Mouse (Mus musculus): ENCODE measurements around the gene Gm13889. TPM values are rescaled to one million over a fixed set of nuclear protein-coding genes. Genes with fewer than 3 reads are reported as not detected.

Gene Gm13889
- 1.5 and 1.6 TPM in 2 replicates for polyA plus RNA-seq (2016; fragmentation: Nextera tagmentation; extraction: Ambion mirVana)

DNA sequence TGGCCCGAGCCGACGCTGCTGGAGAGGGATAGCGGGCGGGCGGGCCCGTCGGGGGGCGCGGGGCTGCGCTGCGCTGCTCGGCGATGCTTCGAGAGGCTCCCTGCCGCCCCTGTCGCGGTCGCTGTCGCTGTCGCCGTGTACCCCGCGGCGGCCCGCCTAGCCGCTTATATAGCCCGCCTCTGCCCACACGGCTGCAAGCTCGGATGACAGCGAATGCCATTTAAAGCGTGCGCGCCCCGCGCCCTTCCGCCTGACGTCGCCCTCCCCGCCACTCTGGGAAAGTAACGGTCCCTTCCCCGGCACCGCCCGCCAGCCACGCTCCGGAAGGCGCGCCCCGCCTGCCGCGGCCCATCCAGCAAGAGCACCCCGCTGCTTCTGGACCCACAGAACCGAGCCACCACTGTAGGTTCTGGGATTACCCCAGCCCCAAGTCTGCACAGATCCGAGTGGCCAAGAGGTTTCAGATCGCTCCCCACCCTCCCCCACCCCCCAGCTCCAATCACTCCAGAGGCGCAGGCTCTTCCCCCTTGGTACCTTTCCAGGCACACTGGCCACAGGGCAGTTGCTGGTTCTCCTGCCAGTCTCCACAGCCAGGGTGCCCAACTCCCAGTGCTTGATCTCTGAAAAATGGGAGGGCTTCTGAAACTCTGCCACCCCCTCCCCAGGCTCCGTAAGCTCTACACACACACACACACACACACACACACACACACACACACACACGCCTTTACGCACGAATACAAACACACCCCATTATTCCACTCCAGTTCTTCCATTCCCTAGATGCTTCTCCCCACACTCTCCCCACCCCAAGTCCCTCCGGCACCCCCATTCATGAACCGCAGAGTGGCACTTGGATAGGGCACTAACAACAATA lies at the start of gene Gm13889:
TSS of gene Gm13889 (minus strand) at position 294 of the 877 bp plus-strand sequence.
- WGBS: 5% methylated on average over 62 of the region's 62 CpGs
- peak within 1 kb of the TSS; percentile 81 for H3K27ac ChIP-seq

DNA sequence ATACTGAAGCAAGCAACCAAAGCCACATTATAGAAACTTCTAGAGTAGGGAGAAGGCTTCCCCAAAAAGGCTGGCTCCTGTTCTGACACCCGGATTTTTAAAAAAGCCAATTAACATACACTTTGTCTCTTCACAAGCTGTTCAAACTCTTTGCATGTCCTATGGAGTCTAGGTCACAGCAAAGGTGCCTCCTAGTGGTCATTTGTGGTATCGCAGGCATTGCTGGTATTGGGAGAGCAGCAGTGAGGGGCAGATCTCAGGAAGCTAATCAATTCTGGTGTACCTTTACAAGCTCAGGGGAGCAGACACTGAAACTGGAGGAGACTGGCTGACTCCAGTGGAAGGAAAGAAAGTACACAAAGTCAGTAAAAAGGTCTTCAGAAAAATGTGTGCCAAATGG lies 45.3 kb upstream of the Gm13889 start:
- WGBS: 14% methylated on average over 2 of the region's 2 CpGs
- H3K4me1 ChIP-seq: no peaks in the 10 kb centered on the region
- peaks cover 94% of the 10 kb centered on the region for H3K36me3 ChIP-seq (replicated peaks)
- H3K27me3 ChIP-seq (ENCODE audit: poor library complexity, severe bottlenecking): no peaks in the 10 kb centered on the region
- no peaks in the 10 kb centered on the region for H3K9me3 ChIP-seq
- H3K27ac ChIP-seq: no peak overlapping the region
- DNase-seq (ENCODE audit: extremely low spot score, low spot score): peak; percentile 79
- no peak overlapping the region for H3K4me3 ChIP-seq

More for the DNA sequence above, at the start of gene Gm13889:
- peaks cover 72% of the 10 kb centered on the region for H3K27me3 ChIP-seq (ENCODE audit: poor library complexity, severe bottlenecking)
- no peaks in the 10 kb centered on the region for H3K9me3 ChIP-seq
- peak within 1 kb of the TSS; percentile 70 for H3K4me3 ChIP-seq
- H3K4me1 ChIP-seq: peaks cover 42% of the 10 kb centered on the region
- DNase-seq (ENCODE audit: extremely low spot score, low spot score): peak; percentile 46
- H3K36me3 ChIP-seq (replicated peaks): no peaks in the 10 kb centered on the region

DNA sequence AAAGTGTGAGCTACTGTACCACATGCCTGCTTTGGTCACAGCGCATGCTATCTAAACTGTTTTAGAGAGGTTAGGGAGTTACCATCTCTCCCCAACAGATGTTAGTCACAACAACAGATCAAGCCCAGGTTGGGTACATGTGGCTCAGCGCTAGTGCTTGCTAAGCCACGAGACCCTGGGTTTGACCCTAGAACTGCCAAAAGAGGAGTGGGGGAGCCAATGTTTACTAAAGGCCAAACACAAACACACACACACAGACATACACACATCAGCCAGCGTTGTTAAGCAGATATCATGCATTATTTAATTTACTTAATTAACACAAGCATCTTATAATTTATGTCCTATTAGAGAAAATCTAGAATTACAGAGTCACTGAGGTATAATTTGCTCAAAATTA lies 44.9 kb upstream of the Gm13889 start:
- H3K27ac ChIP-seq: no peak overlapping the region
- H3K9me3 ChIP-seq: no peaks in the 10 kb centered on the region
- no peak overlapping the region for H3K4me3 ChIP-seq
- no peak for DNase-seq (ENCODE audit: extremely low spot score, low spot score)
- peaks cover 92% of the 10 kb centered on the region for H3K36me3 ChIP-seq (replicated peaks)
- H3K4me1 ChIP-seq: no peaks in the 10 kb centered on the region
- no peaks in the 10 kb centered on the region for H3K27me3 ChIP-seq (ENCODE audit: poor library complexity, severe bottlenecking)
- 90% methylated on average over 4 of the region's 4 CpGs for WGBS

DNA sequence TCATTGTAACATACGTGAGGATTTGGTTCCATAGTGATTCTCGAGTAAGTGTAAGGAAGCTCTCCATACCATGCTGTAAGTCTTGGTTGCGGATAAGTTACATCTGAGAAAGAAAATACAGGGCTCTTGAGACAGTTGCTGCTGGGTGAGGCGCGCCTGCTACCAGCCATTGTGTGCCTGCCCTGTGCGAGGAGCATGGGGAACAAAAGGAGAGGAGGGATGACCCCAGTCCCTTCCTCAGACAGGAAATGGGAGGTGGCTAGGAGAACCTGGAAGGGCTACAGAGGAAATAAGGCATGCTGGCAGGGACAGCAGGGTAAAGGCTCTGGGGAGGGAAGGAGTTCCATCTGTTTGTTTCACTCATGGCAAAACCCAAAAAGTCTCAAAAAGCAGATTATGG lies 44.4 kb upstream of the Gm13889 start:
- no peaks in the 10 kb centered on the region for H3K9me3 ChIP-seq
- peaks cover 92% of the 10 kb centered on the region for H3K36me3 ChIP-seq (replicated peaks)
- whole genome bisulfite sequencing: 86% methylated on average over 6 of the region's 6 CpGs
- no peaks in the 10 kb centered on the region for H3K4me1 ChIP-seq
- H3K27me3 ChIP-seq (ENCODE audit: poor library complexity, severe bottlenecking): no peaks in the 10 kb centered on the region
- DNase-seq (ENCODE audit: extremely low spot score, low spot score): no peak
- H3K27ac ChIP-seq: no peak overlapping the region
- no peak overlapping the region for H3K4me3 ChIP-seq

GRCm38 (mm10) chr2:93996254-93996653 lies 39.3 kb upstream of the Gm13889 start, which contains the start of gene Gm27027:
TSS of gene Gm27027 (minus strand) at chr2:93996354.
- peaks cover 93% of the 10 kb centered on the region for H3K36me3 ChIP-seq (replicated peaks)
- no peak within 1 kb of the TSS for H3K27ac ChIP-seq
- no peak for DNase-seq (ENCODE audit: extremely low spot score, low spot score)
- H3K4me1 ChIP-seq: peaks cover 17% of the 10 kb centered on the region
- WGBS: 92% methylated on average over 6 of the region's 6 CpGs
- no peak within 1 kb of the TSS for H3K4me3 ChIP-seq
- no peaks in the 10 kb centered on the region for H3K27me3 ChIP-seq (ENCODE audit: poor library complexity, severe bottlenecking)
- H3K9me3 ChIP-seq: no peaks in the 10 kb centered on the region

- H3K9me3 ChIP-seq: no peaks in the 10 kb centered on the region
- no peak overlapping the region for H3K4me3 ChIP-seq
- DNase-seq (ENCODE audit: extremely low spot score, low spot score): no peak
- no peak overlapping the region for H3K27ac ChIP-seq
- H3K4me1 ChIP-seq: peaks cover 17% of the 10 kb centered on the region
- no peaks in the 10 kb centered on the region for H3K27me3 ChIP-seq (ENCODE audit: poor library complexity, severe bottlenecking)
- peaks cover 97% of the 10 kb centered on the region for H3K36me3 ChIP-seq (replicated peaks)
- 68% methylated on average over 3 of the region's 3 CpGs for WGBS
Observed at GRCm38 (mm10) chr2:93992810-93993209, 35.8 kb upstream of the Gm13889 start.

- Histone ChIP-seq H3K4me3 (no peak overlapping the region), H3K27me3 (ENCODE audit: poor library complexity, severe bottlenecking) (no peaks in the 10 kb centered on the region), H3K27ac (no peak overlapping the region), H3K36me3 (replicated peaks) (peaks cover 98% of the 10 kb centered on the region), H3K4me1 (peaks cover 17% of the 10 kb centered on the region), H3K9me3 (no peaks in the 10 kb centered on the region)
- DNase-seq (ENCODE audit: extremely low spot score, low spot score): no peak
- WGBS: 55% methylated on average over 5 of the region's 5 CpGs
Observed at GRCm38 (mm10) chr2:93992259-93992658, 35.3 kb upstream of the Gm13889 start.

GRCm38 (mm10) chr2:93991336-93991735 lies 34.3 kb upstream of the Gm13889 start:
- H3K36me3 ChIP-seq (replicated peaks): peaks cover 98% of the 10 kb centered on the region
- 85% methylated on average over 3 of the region's 3 CpGs for WGBS

GRCm38 (mm10) chr2:93988440-93988839 lies 31.4 kb upstream of the Gm13889 start:
- Histone ChIP-seq H3K36me3 (replicated peaks) (peaks cover 94% of the 10 kb centered on the region), H3K27ac (no peak overlapping the region), H3K4me3 (no peak overlapping the region), H3K27me3 (ENCODE audit: poor library complexity, severe bottlenecking) (no peaks in the 10 kb centered on the region), H3K9me3 (no peaks in the 10 kb centered on the region), H3K4me1 (peaks cover 17% of the 10 kb centered on the region)
- WGBS: 92% methylated on average over 2 of the region's 2 CpGs
- no peak for DNase-seq (ENCODE audit: extremely low spot score, low spot score)

More at GRCm38 (mm10) chr2:93991336-93991735, 34.3 kb upstream of the Gm13889 start:
- Histone ChIP-seq H3K9me3 (no peaks in the 10 kb centered on the region), H3K27ac (no peak overlapping the region), H3K4me1 (peaks cover 17% of the 10 kb centered on the region), H3K27me3 (ENCODE audit: poor library complexity, severe bottlenecking) (no peaks in the 10 kb centered on the region), H3K4me3 (no peak overlapping the region)
- no peak for DNase-seq (ENCODE audit: extremely low spot score, low spot score)

DNA sequence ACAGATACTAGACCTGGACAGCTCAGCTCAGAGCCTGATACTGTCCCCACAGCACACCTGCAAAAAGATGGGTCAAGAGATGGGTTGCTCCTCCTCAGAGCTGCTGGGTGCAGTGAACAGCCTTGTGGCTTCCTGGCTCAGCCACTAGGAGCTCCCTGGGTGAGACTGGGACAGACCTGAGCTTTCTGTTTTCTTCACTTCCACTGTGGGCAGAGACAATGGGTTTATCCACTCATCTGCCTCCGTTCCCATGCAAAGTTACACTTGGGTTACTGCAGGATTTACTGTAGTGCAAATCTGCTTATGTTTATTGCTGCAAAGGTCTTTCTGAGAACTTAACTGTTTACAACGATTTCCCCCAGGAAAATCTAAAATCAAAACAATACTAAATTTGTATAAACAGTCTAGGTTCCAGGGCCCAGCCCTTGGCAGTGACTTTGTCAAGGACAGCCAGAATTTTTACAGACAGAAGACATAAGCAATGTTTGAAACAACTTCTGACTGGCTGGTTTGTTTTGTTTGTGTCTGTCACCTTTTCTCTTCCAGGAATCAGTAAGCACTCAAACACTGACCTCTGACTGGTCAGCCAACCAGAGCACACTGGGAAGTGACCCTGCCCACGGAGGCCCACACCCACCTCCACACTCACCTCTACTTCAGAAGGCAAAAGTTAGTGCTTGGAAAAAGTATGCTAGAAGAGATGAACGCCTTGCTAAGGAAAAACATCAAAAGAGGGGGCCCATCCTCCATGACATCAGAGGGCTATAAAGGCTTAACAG lies 25.6 kb upstream of the Gm13889 start:
- WGBS: 87% methylated on average over 4 of the region's 4 CpGs
- Histone ChIP-seq H3K27me3 (ENCODE audit: poor library complexity, severe bottlenecking) (peaks cover 4% of the 10 kb centered on the region; the same call in 1 of the 2 replicates), H3K4me1 (no peaks in the 10 kb centered on the region), H3K27ac (no peak overlapping the region), H3K9me3 (no peaks in the 10 kb centered on the region), H3K36me3 (replicated peaks) (peaks cover 84% of the 10 kb centered on the region), H3K4me3 (no peak overlapping the region)
- no peak for DNase-seq (ENCODE audit: extremely low spot score, low spot score)

DNA sequence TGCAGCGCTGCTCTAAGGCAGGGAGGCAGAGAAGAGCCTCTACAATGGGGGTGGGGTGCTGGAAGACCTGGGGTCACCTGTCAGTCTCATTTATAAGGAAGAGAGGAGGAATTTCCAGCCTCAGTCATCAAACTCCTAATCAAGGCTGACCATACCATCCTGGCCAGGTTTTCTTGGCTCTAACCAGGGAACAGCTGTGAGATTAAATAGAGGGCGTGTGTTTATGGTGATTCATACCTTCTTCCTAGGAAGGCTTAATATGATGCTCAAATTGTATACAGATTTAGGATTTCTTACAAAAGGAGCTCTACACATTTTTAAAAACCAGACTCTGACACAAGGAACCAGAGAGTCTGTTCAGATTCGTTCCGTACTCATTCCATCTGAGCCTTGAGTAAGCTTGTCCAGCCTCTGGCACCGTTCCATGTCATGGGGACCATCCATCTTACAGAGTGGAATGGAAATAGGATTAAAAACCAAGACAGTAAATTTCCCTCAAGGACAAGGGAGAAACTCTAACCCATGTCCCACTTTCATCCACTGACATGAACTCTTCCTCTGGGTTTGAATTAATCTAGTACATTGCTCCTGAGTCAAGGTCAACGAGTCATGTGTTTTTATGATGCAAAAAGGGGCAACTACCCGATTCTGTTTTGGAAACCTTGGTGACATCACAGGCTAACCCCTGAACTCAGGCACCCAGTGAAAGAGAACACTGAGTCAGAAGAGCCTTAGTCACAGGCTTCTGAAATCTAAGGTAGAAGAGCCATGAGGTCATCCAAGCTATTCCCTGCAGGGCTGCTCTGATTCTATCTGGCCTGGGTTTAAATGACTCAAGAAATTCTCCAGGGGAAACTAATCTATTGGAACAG lies 22.5 kb upstream of the Gm13889 start:
- WGBS: 93% methylated on average over 7 of the region's 7 CpGs
- peaks cover 18% of the 10 kb centered on the region for H3K27me3 ChIP-seq (ENCODE audit: poor library complexity, severe bottlenecking)
- no peak for DNase-seq (ENCODE audit: extremely low spot score, low spot score)
- no peak overlapping the region for H3K27ac ChIP-seq
- H3K4me3 ChIP-seq: no peak overlapping the region
- no peaks in the 10 kb centered on the region for H3K9me3 ChIP-seq
- peaks cover 57% of the 10 kb centered on the region for H3K36me3 ChIP-seq (replicated peaks)
- H3K4me1 ChIP-seq: peaks cover 27% of the 10 kb centered on the region
